Mouse (Mus musculus): ENCODE measurements around the gene Bax. TPM values are rescaled to one million over a fixed set of nuclear protein-coding genes. Genes with fewer than 3 reads are reported as not detected.

Bax gene
- total and polyA plus RNA-seq, 2 experiments from 2014 or later = 120 to 276 TPM

DNA sequence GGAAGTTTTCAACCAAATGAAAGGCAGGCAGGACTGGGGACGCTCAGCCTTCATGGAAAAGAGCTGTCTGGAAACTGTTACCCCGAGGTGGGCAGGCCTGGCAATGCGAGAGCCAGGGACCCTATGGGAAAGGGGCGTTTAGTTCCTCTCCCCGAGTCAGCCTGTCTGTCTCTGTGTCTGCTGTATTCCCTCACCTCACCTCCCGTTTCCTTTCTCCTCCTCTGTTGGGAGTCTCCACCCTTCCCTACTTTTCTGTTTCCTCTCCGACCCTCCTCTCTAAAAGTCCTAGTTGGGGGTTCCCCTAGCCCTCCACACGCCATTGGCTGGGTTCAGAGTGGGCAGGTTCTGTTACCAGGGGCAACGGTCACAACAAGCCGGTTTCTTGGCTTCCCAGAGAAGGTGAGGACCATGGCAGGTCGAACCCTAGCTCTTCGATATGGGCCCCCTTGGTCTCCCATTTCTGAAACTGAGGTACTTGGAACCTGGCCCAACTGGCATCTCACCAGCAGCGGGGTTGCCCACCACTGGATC, 48.7 kb downstream of the Bax start:
- ATAC-seq (no peak), DNase-seq (no peak)
- Histone ChIP-seq H3K4me1 (ENCODE audit: insufficient read depth) (peaks cover 6% of the 10 kb centered on the region; the same call in 1 of the 2 replicates), H3K36me3 (ENCODE audit: insufficient read depth) (peaks cover 26% of the 10 kb centered on the region), H3K27ac (ENCODE audit: low read depth, low read length) (no peak overlapping the region), H3K27me3 (ENCODE audit: insufficient read depth, low read length) (peaks cover 65% of the 10 kb centered on the region), H3K4me3 (ENCODE audit: low read depth, low read length) (no peak overlapping the region), H3K4me2 (ENCODE audit: low read depth) (no peak overlapping the region), H3K9ac (no peak overlapping the region), H3K9me3 (ENCODE audit: low read length) (no peaks in the 10 kb centered on the region)
- TF ChIP-seq CTCF (IDR thresholded peaks at IDR 0.05; ENCODE audit: low read depth) = no peak
- 11% methylated on average over 13 of the region's 13 CpGs for WGBS

DNA sequence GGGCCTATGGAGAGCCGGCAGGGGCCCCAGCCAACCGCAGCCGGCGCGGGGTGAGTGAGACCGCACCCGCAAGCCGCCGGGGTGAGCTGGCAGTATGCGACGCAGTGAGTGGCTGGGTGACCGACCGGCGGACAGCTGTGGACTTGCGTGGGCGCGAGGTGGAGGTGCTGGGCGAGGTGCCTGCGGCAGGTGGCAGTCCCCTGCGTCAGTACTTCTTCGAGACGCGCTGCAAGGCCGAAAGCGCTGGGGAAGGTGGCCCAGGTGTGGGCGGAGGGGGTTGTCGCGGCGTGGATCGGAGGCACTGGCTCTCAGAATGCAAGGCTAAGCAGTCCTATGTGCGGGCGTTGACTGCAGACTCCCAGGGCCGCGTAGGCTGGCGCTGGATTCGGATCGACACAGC, 51.1 kb downstream of the Bax start:
- Histone ChIP-seq H3K9me3 (ENCODE audit: low read length) (no peaks in the 10 kb centered on the region), H3K4me3 (ENCODE audit: low read depth, low read length) (no peak overlapping the region), H3K27ac (ENCODE audit: low read depth, low read length) (no peak overlapping the region), H3K36me3 (ENCODE audit: insufficient read depth) (peaks cover 2% of the 10 kb centered on the region), H3K9ac (no peak overlapping the region), H3K27me3 (ENCODE audit: insufficient read depth, low read length) (peaks cover 78% of the 10 kb centered on the region), H3K4me2 (ENCODE audit: low read depth) (no peak overlapping the region), H3K4me1 (ENCODE audit: insufficient read depth) (peaks cover 6% of the 10 kb centered on the region; the same call in 1 of the 2 replicates)
- DNase-seq = no peak
- ATAC-seq = no peak
- no peak for TF ChIP-seq CTCF (IDR thresholded peaks at IDR 0.05; ENCODE audit: low read depth)
- 8% methylated on average over 36 of the region's 37 CpGs for WGBS

GRCm38 (mm10) chr7:45414740-45415224, 51.9 kb downstream of the Bax start:
- 45% methylated on average over 12 of the region's 12 CpGs for WGBS
- H3K4me3 ChIP-seq (ENCODE audit: low read depth, low read length) = no peak overlapping the region
- DNase-seq = no peak
- TF ChIP-seq CTCF (IDR thresholded peaks at IDR 0.05; ENCODE audit: low read depth) = no peak
- no peaks in the 10 kb centered on the region for H3K9me3 ChIP-seq (ENCODE audit: low read length)
- H3K27ac ChIP-seq (ENCODE audit: low read depth, low read length) = no peak overlapping the region
- H3K9ac ChIP-seq = no peak overlapping the region
- H3K4me1 ChIP-seq (ENCODE audit: insufficient read depth) = peaks cover 6% of the 10 kb centered on the region; the same call in 1 of the 2 replicates
- peaks cover 80% of the 10 kb centered on the region for H3K27me3 ChIP-seq (ENCODE audit: insufficient read depth, low read length)
- H3K36me3 ChIP-seq (ENCODE audit: insufficient read depth) = no peaks in the 10 kb centered on the region
- ATAC-seq = no peak
- no peak overlapping the region for H3K4me2 ChIP-seq (ENCODE audit: low read depth)

DNA sequence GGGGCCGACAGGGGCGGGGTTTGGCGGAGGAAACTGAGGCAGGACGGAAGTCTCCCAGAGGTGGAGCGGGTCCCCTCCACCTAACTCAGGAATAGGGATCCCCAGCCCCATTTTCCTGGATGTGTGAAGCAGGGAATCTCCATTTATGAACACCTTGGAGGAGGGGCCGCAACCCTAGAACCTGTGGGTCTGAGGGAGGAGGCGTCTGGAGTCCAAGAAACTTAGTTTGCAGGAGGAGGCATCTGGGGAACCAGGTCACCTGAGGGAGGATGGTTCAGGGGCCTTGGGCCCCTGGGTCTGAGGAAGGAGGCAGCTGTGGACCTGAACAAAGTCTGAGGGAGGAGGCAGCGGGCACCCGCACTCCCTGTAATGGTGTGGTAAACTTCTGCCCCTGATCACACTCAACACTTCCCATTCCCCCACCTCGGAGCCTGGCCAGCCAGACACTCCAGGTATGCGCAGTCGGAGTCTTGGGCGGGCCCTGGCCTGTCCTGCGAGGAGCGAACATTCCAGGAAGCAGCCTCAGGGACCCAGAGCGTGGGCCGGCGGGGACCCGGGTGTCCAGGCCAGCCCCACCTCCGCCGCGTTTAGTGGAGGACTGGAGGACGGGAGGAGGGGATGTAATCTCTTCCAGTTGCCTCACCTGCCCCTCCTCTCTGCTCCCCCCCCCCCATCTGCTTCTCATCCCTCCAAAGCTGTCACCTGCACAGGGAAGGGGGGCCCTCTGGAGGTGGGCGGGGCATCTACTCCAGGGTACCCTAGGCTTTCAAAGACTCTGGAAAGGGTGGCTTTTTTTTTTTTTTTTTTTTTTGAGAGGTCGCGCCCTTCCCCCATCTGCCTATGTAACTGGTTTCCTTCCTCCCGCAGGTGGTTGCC, 52.6 kb downstream of the Bax start:
- Histone ChIP-seq H3K9me3 (ENCODE audit: low read length) (no peaks in the 10 kb centered on the region), H3K4me1 (ENCODE audit: insufficient read depth) (peaks cover 6% of the 10 kb centered on the region; the same call in 1 of the 2 replicates), H3K27ac (ENCODE audit: low read depth, low read length) (no peak overlapping the region), H3K4me2 (ENCODE audit: low read depth) (peak overlapping the region; percentile 83), H3K36me3 (ENCODE audit: insufficient read depth) (no peaks in the 10 kb centered on the region), H3K9ac (peak overlapping the region; percentile 51), H3K27me3 (ENCODE audit: insufficient read depth, low read length) (peaks cover 83% of the 10 kb centered on the region), H3K4me3 (ENCODE audit: low read depth, low read length) (peak overlapping the region; percentile 46)
- TF ChIP-seq CTCF (IDR thresholded peaks at IDR 0.05; ENCODE audit: low read depth) = no peak
- no peak; the same call in 1 of the 2 replicates for ATAC-seq
- no peak for DNase-seq
- 3% methylated on average over 26 of the region's 27 CpGs for WGBS

- DNase-seq = peak; percentile 24
- Histone ChIP-seq H3K27ac (ENCODE audit: low read depth, low read length) (no peak within 1 kb of the TSS), H3K36me3 (ENCODE audit: insufficient read depth) (no peaks in the 10 kb centered on the region), H3K4me1 (ENCODE audit: insufficient read depth) (peaks cover 6% of the 10 kb centered on the region; the same call in 1 of the 2 replicates), H3K9me3 (ENCODE audit: low read length) (no peaks in the 10 kb centered on the region), H3K4me2 (ENCODE audit: low read depth) (peak within 1 kb of the TSS; percentile 83), H3K4me3 (ENCODE audit: low read depth, low read length) (peak within 1 kb of the TSS; percentile 46), H3K9ac (peak within 1 kb of the TSS; percentile 51), H3K27me3 (ENCODE audit: insufficient read depth, low read length) (peaks cover 83% of the 10 kb centered on the region)
- WGBS = 3% methylated on average over 44 of the region's 45 CpGs
- peak; percentile 34; the same call in 1 of the 2 replicates for ATAC-seq
- TF ChIP-seq CTCF (IDR thresholded peaks at IDR 0.05; ENCODE audit: low read depth) = no peak
Observed at GRCm38 (mm10) chr7:45413113-45413863, 53.4 kb downstream of the Bax start, which contains the start of gene Ntf5. Gene Ntf5 (plus strand): TSS chr7:45413695.

GRCm38 (mm10) chr7:45412421-45412820, 54.3 kb downstream of the Bax start:
- Histone ChIP-seq H3K36me3 (ENCODE audit: insufficient read depth) (no peaks in the 10 kb centered on the region), H3K9ac (no peak overlapping the region), H3K4me1 (ENCODE audit: insufficient read depth) (peaks cover 6% of the 10 kb centered on the region; the same call in 1 of the 2 replicates), H3K27me3 (ENCODE audit: insufficient read depth, low read length) (peaks cover 83% of the 10 kb centered on the region), H3K9me3 (ENCODE audit: low read length) (no peaks in the 10 kb centered on the region), H3K27ac (ENCODE audit: low read depth, low read length) (no peak overlapping the region), H3K4me3 (ENCODE audit: low read depth, low read length) (no peak overlapping the region), H3K4me2 (ENCODE audit: low read depth) (no peak overlapping the region)
- TF ChIP-seq CTCF (IDR thresholded peaks at IDR 0.05; ENCODE audit: low read depth) = no peak
- DNase-seq (no peak), ATAC-seq (no peak)
- WGBS = 85% methylated on average over 2 of the region's 2 CpGs

Small RNA genes within 50 kb of the gene (microRNA-seq; reads per million reads assigned to microRNA genes)
- 0 to 0.37 reads per million in 2 experiments for gene Gm22133

Other genes starting within 250 kb of the Bax start
Only the 30 nearest of the 33 such genes appear.
- gene Cd37, start 227.8 kb downstream of the Bax start, total RNA-seq (2014; rRNA removed) = 0.46 and 0.62 TPM in 2 replicates
- 2.0 and 2.5 TPM in 2 replicates for gene Cd37, start 227.8 kb downstream of the Bax start, polyA plus RNA-seq (2015; fragmentation: Nextera tagmentation; extraction: Ambion mirVana)
- gene Slc6a16, start 225.8 kb downstream of the Bax start, total RNA-seq (2014; rRNA removed) = 0.24 TPM in 1 of 2 replicates, not detected in the other
- gene Slc6a16, start 225.8 kb downstream of the Bax start, polyA plus RNA-seq (2015; fragmentation: Nextera tagmentation; extraction: Ambion mirVana) = 0.74 and 1.7 TPM in 2 replicates
- not detected in 2 replicates for gene Slc6a21, start 189.4 kb downstream of the Bax start, total RNA-seq (2014; rRNA removed)
- gene Slc6a21, start 189.4 kb downstream of the Bax start, polyA plus RNA-seq (2015; fragmentation: Nextera tagmentation; extraction: Ambion mirVana) = not detected in 2 replicates
- 17.1 and 17.5 TPM in 2 replicates for gene Trpm4, start 133.1 kb downstream of the Bax start, total RNA-seq (2014; rRNA removed)
- 8.9 and 9.4 TPM in 2 replicates for gene Trpm4, start 133.1 kb downstream of the Bax start, polyA plus RNA-seq (2015; fragmentation: Nextera tagmentation; extraction: Ambion mirVana)
- 0.46 and 0.52 TPM in 2 replicates for gene Hrc, start 131.6 kb downstream of the Bax start, total RNA-seq (2014; rRNA removed)
- not detected in 2 replicates for gene Hrc, start 131.6 kb downstream of the Bax start, polyA plus RNA-seq (2015; fragmentation: Nextera tagmentation; extraction: Ambion mirVana)
- gene Ppfia3, start 99.9 kb downstream of the Bax start, total RNA-seq (2014; rRNA removed) = 76.5 and 81.0 TPM in 2 replicates
- gene Ppfia3, start 99.9 kb downstream of the Bax start, polyA plus RNA-seq (2015; fragmentation: Nextera tagmentation; extraction: Ambion mirVana) = 21.7 and 26.0 TPM in 2 replicates
- 32.2 and 47.3 TPM in 2 replicates for gene Lin7b, start 96.3 kb downstream of the Bax start, total RNA-seq (2014; rRNA removed)
- 36.8 and 39.8 TPM in 2 replicates for gene Lin7b, start 96.3 kb downstream of the Bax start, polyA plus RNA-seq (2015; fragmentation: Nextera tagmentation; extraction: Ambion mirVana)
- 247 and 310 TPM in 2 replicates for gene Snrnp70, start 71.2 kb downstream of the Bax start, total RNA-seq (2014; rRNA removed)
- gene Snrnp70, start 71.2 kb downstream of the Bax start, polyA plus RNA-seq (2015; fragmentation: Nextera tagmentation; extraction: Ambion mirVana) = 116 and 124 TPM in 2 replicates
- gene Kcna7, start 61.2 kb downstream of the Bax start, total RNA-seq (2014; rRNA removed) = 0.14 TPM in 1 of 2 replicates, not detected in the other
- not detected in 2 replicates for gene Kcna7, start 61.2 kb downstream of the Bax start, polyA plus RNA-seq (2015; fragmentation: Nextera tagmentation; extraction: Ambion mirVana)
- gene Ntf5, start 53.2 kb downstream of the Bax start, total RNA-seq (2014; rRNA removed) = 0.24 TPM in 1 of 2 replicates, not detected in the other
- 0.07 and 0.11 TPM in 2 replicates for gene Ntf5, start 53.2 kb downstream of the Bax start, polyA plus RNA-seq (2015; fragmentation: Nextera tagmentation; extraction: Ambion mirVana)
- 0.43 TPM in 1 of 2 replicates, not detected in the other for gene Lhb, start 46.1 kb downstream of the Bax start, total RNA-seq (2014; rRNA removed)
- gene Lhb, start 46.1 kb downstream of the Bax start, polyA plus RNA-seq (2015; fragmentation: Nextera tagmentation; extraction: Ambion mirVana) = 0.36 and 1.0 TPM in 2 replicates
- 9.8 and 11.4 TPM in 2 replicates for gene Gys1, start 32.1 kb downstream of the Bax start, total RNA-seq (2014; rRNA removed)
- 8.6 and 12.3 TPM in 2 replicates for gene Gys1, start 32.1 kb downstream of the Bax start, polyA plus RNA-seq (2015; fragmentation: Nextera tagmentation; extraction: Ambion mirVana)
- gene Ruvbl2, start 28.8 kb downstream of the Bax start, total RNA-seq (2014; rRNA removed) = 123 and 149 TPM in 2 replicates
- 98.3 and 104 TPM in 2 replicates for gene Ruvbl2, start 28.8 kb downstream of the Bax start, polyA plus RNA-seq (2015; fragmentation: Nextera tagmentation; extraction: Ambion mirVana)
- 2,541 and 3,015 TPM in 2 replicates for gene Ftl1, start 7.0 kb downstream of the Bax start, total RNA-seq (2014; rRNA removed)
- 5,542 and 6,210 TPM in 2 replicates for gene Ftl1, start 7.0 kb downstream of the Bax start, polyA plus RNA-seq (2015; fragmentation: Nextera tagmentation; extraction: Ambion mirVana)
- 0.19 and 0.46 TPM in 2 replicates for gene Tulp2, start 15.0 kb upstream of the Bax start, total RNA-seq (2014; rRNA removed)
- gene Tulp2, start 15.0 kb upstream of the Bax start, polyA plus RNA-seq (2015; fragmentation: Nextera tagmentation; extraction: Ambion mirVana) = 0.07 and 0.25 TPM in 2 replicates
- gene Gm45808, start 19.9 kb upstream of the Bax start, total RNA-seq (2014; rRNA removed) = not detected in 2 replicates
- not detected in 2 replicates for gene Gm45808, start 19.9 kb upstream of the Bax start, polyA plus RNA-seq (2015; fragmentation: Nextera tagmentation; extraction: Ambion mirVana)
- gene Dhdh, start 21.9 kb upstream of the Bax start, total RNA-seq (2014; rRNA removed) = 3.5 and 4.9 TPM in 2 replicates
- gene Dhdh, start 21.9 kb upstream of the Bax start, polyA plus RNA-seq (2015; fragmentation: Nextera tagmentation; extraction: Ambion mirVana) = 1.9 and 3.6 TPM in 2 replicates
- 76.8 and 107 TPM in 2 replicates for gene Nucb1, start 43.5 kb upstream of the Bax start, total RNA-seq (2014; rRNA removed)
- gene Nucb1, start 43.5 kb upstream of the Bax start, polyA plus RNA-seq (2015; fragmentation: Nextera tagmentation; extraction: Ambion mirVana) = 103 and 122 TPM in 2 replicates
- 17.1 and 23.8 TPM in 2 replicates for gene Ppp1r15a, start 59.4 kb upstream of the Bax start, total RNA-seq (2014; rRNA removed)
- 23.9 and 26.3 TPM in 2 replicates for gene Ppp1r15a, start 59.4 kb upstream of the Bax start, polyA plus RNA-seq (2015; fragmentation: Nextera tagmentation; extraction: Ambion mirVana)
- 1.2 and 2.9 TPM in 2 replicates for gene Plekha4, start 59.4 kb upstream of the Bax start, total RNA-seq (2014; rRNA removed)
- gene Plekha4, start 59.4 kb upstream of the Bax start, polyA plus RNA-seq (2015; fragmentation: Nextera tagmentation; extraction: Ambion mirVana) = 1.2 and 1.8 TPM in 2 replicates
- not detected in 2 replicates for gene Hsd17b14, start 88.0 kb upstream of the Bax start, total RNA-seq (2014; rRNA removed)
- 0.13 and 0.63 TPM in 2 replicates for gene Hsd17b14, start 88.0 kb upstream of the Bax start, polyA plus RNA-seq (2015; fragmentation: Nextera tagmentation; extraction: Ambion mirVana)
- gene Bcat2, start 103.3 kb upstream of the Bax start, total RNA-seq (2014; rRNA removed) = 13.7 and 14.2 TPM in 2 replicates
- gene Bcat2, start 103.3 kb upstream of the Bax start, polyA plus RNA-seq (2015; fragmentation: Nextera tagmentation; extraction: Ambion mirVana) = 17.7 and 20.2 TPM in 2 replicates
- gene Fgf21, start 148.6 kb upstream of the Bax start, total RNA-seq (2014; rRNA removed) = not detected in 2 replicates
- not detected in 2 replicates for gene Fgf21, start 148.6 kb upstream of the Bax start, polyA plus RNA-seq (2015; fragmentation: Nextera tagmentation; extraction: Ambion mirVana)
- gene Fut1, start 150.4 kb upstream of the Bax start, total RNA-seq (2014; rRNA removed) = 0.08 and 0.29 TPM in 2 replicates
- gene Fut1, start 150.4 kb upstream of the Bax start, polyA plus RNA-seq (2015; fragmentation: Nextera tagmentation; extraction: Ambion mirVana) = not detected in 2 replicates
- gene Izumo1, start 154.9 kb upstream of the Bax start, total RNA-seq (2014; rRNA removed) = 0.08 and 0.14 TPM in 2 replicates
- gene Izumo1, start 154.9 kb upstream of the Bax start, polyA plus RNA-seq (2015; fragmentation: Nextera tagmentation; extraction: Ambion mirVana) = not detected in 2 replicates
- gene Rasip1, start 160.6 kb upstream of the Bax start, total RNA-seq (2014; rRNA removed) = 26.5 and 37.4 TPM in 2 replicates
- 22.8 and 27.2 TPM in 2 replicates for gene Rasip1, start 160.6 kb upstream of the Bax start, polyA plus RNA-seq (2015; fragmentation: Nextera tagmentation; extraction: Ambion mirVana)
- gene Mamstr, start 173.1 kb upstream of the Bax start, total RNA-seq (2014; rRNA removed) = 2.2 and 2.8 TPM in 2 replicates
- gene Mamstr, start 173.1 kb upstream of the Bax start, polyA plus RNA-seq (2015; fragmentation: Nextera tagmentation; extraction: Ambion mirVana) = 2.6 TPM in 2 replicates
- 0.15 TPM in 1 of 2 replicates, not detected in the other for gene Fut2, start 199.5 kb upstream of the Bax start, total RNA-seq (2014; rRNA removed)
- gene Fut2, start 199.5 kb upstream of the Bax start, polyA plus RNA-seq (2015; fragmentation: Nextera tagmentation; extraction: Ambion mirVana) = 0.06 and 0.13 TPM in 2 replicates
- gene Ntn5, start 217.1 kb upstream of the Bax start, total RNA-seq (2014; rRNA removed) = 0.23 and 0.33 TPM in 2 replicates
- 0.47 and 0.79 TPM in 2 replicates for gene Ntn5, start 217.1 kb upstream of the Bax start, polyA plus RNA-seq (2015; fragmentation: Nextera tagmentation; extraction: Ambion mirVana)
- gene Sec1, start 227.5 kb upstream of the Bax start, total RNA-seq (2014; rRNA removed) = 0.52 and 0.62 TPM in 2 replicates
- 0.18 and 0.34 TPM in 2 replicates for gene Sec1, start 227.5 kb upstream of the Bax start, polyA plus RNA-seq (2015; fragmentation: Nextera tagmentation; extraction: Ambion mirVana)

Data from forebrain, postnatal 0 days (tissue).